Mouse (Mus musculus) left cerebral cortex, adult 18-20 months (tissue): ENCODE data around the gene Kcne2. TPM values are rescaled to one million over a fixed set of nuclear protein-coding genes. Genes with fewer than 3 reads are reported as not detected.

ENCODE experiments used
- DNase-seq, 2 experiments: peaks; one replicate each; pipeline ENCODE4 v3.0.0; 2021 to 2022; ENCODE audit warnings: low spot score in 2 of 2, mixed read lengths in 1 of 2
- total RNA-seq, 2 experiments: library from RNA; stranded (reverse); gene quantifications; 2 replicates each; pipeline ENCODE4 v1.2.3; 2021

The Kcne2 gene
- total RNA-seq, 2 experiments from 2014 or later: 0.21 TPM; not detected in 1

- DNase-seq: no peak
These were observed 16.9 kb downstream of the Kcne2 start for GRCm38 (mm10) chr16:92309126-92309525.

GRCm38 (mm10) chr16:92313953-92314741, 22.0 kb downstream of the Kcne2 start:
- DNase-seq: peak; percentile 42

- no peak for DNase-seq
These were observed 24.0 kb downstream of the Kcne2 start for GRCm38 (mm10) chr16:92316049-92316738.

GRCm38 (mm10) chr16:92319353-92320109, 27.3 kb downstream of the Kcne2 start:
- DNase-seq: peak; percentile 54 to 70

- DNase-seq: no peak
These were observed 28.2 kb downstream of the Kcne2 start for GRCm38 (mm10) chr16:92320361-92320760.

GRCm38 (mm10) chr16:92321341-92321740, 29.2 kb downstream of the Kcne2 start, which contains the start of gene Fam243:
TSS of gene Fam243 (minus strand) at chr16:92321441.
- DNase-seq: no peak

- DNase-seq: no peak
These were observed 32.3 kb downstream of the Kcne2 start for GRCm38 (mm10) chr16:92324309-92325061.

- no peak for DNase-seq
These were observed 32.8 kb downstream of the Kcne2 start for GRCm38 (mm10) chr16:92325062-92325406.

- no peak for DNase-seq
These were observed 35.7 kb downstream of the Kcne2 start for GRCm38 (mm10) chr16:92327911-92328310.

GRCm38 (mm10) chr16:92330966-92331365, 38.8 kb downstream of the Kcne2 start:
- DNase-seq: no peak

GRCm38 (mm10) chr16:92334600-92334999, 42.4 kb downstream of the Kcne2 start:
- no peak for DNase-seq

- DNase-seq: peak; percentile 74 to 79
These were observed 44.1 kb downstream of the Kcne2 start for GRCm38 (mm10) chr16:92336280-92336679.

GRCm38 (mm10) chr16:92340612-92341511, 48.7 kb downstream of the Kcne2 start:
- peak; percentile 75 to 79 for DNase-seq

GRCm38 (mm10) chr16:92345177-92345576, 53.0 kb downstream of the Kcne2 start:
- no peak for DNase-seq

- no peak for DNase-seq
These were observed 54.2 kb downstream of the Kcne2 start for GRCm38 (mm10) chr16:92346297-92346916.
